Mouse (Mus musculus) megakaryocyte, embryonic 14.5 days (primary cell): ENCODE results near the gene Msl2. TPM values are rescaled to one million over a fixed set of nuclear protein-coding genes. Genes with fewer than 3 reads are reported as not detected.

ENCODE experiments used
- H3K27me3 ChIP-seq: replicated peaks from 2 replicates; pipeline ENCODE3; 2012; ENCODE audit warnings: inconsistent platforms
- H3K36me3 ChIP-seq: replicated peaks from 2 replicates; pipeline ENCODE3; 2012; ENCODE audit warnings: low read length, inconsistent platforms, mixed read lengths
- H3K4me1 ChIP-seq: 2 replicates; pipeline ENCODE4 v1.6.1; 2012; ENCODE audit warnings: inconsistent platforms
- H3K4me3 ChIP-seq: replicated peaks from 2 replicates; pipeline ENCODE3; 2012; ENCODE audit warnings: moderate library complexity, mild to moderate bottlenecking, inconsistent platforms
- H3K9me3 ChIP-seq: 2 replicates; pipeline ENCODE4 v1.6.1; 2012; ENCODE audit warnings: inconsistent platforms
- FLI1 ChIP-seq: IDR thresholded peaks from 2 replicates; pipeline ENCODE4 v1.6.1; 2012; ENCODE audit warnings: low read length, inconsistent platforms, mixed read lengths
- GATA1 ChIP-seq: IDR thresholded peaks from 3 replicates; pipeline ENCODE4 v1.6.1; 2012; ENCODE audit warnings: mixed read lengths, low read length, inconsistent platforms, borderline replicate concordance
- polyA plus RNA-seq: library from polyadenylated mRNA; stranded (reverse); fragments of >175 nt; gene quantifications from 2 replicates; pipeline ENCODE4 v1.2.3, GENCODE M21; 2012; ENCODE audit warnings: low replicate concordance; ENCODE audit not compliant: insufficient read depth

The Msl2 gene
- polyA plus RNA-seq, 1 experiment = 4.8 TPM

DNA sequence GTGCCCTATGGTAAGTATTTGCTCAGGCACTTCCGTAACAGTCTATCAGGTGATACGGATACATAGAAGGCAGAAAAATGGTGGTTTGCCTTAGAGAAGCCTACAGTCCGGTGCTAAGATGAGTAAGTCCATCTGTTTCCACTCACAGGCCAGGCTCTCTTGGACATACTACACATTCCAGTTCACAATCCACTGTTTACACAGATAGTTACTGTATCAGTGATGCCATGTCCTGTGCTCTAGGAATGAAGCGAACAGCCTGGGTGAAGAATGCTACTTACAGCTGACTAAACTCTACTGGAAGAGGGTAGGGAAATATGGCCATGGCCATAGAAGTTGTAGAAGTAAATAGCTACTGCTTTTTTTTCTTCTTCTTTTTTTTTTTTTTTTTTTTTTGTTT lies 39.4 kb downstream of the Msl2 start:
- Histone ChIP-seq H3K36me3 (peaks cover 16% of the 10 kb centered on the region), H3K4me3 (no peak overlapping the region), H3K27me3 (no peaks in the 10 kb centered on the region), H3K9me3 (no peaks in the 10 kb centered on the region), H3K4me1 (peaks cover 12% of the 10 kb centered on the region)
- no peak for TF ChIP-seq GATA1
- TF ChIP-seq FLI1 = no peak

DNA sequence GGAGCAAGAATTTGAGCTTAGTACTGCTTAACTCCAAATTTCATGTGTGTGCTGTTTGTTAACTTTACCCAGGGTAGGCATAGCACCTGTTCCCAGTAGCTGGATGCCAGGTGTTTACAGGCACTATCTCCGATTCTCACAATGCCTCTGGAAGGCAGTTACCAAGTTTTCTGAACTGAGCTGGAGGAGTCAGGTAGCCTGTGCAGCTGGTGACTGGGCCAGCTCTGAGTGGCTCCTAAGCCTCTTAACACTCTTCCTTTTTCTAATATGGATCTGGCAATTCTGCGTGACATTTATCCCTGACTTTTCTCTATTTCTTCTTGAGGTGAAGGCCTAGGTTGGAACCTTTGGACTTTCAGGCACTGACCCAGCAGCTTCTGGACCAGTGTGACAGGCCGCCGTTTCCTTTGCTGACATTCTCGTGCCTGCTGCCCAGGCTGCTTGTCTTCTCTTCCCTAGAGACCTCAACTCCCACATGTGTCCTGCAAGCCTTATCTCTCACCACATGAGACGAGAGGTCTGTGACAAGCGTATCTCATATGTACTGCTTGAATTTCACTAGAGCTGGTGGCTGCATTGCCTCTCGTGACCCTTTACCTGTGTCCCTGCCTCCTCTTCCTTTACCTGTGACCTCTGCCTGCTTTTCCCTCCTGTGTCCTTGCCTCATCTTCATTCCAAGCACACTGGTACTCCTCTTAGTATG lies 40.4 kb downstream of the Msl2 start:
- TF ChIP-seq FLI1 = no peak
- TF ChIP-seq GATA1 = no peak
- peak overlapping the region; percentile 4 for H3K4me3 ChIP-seq

DNA sequence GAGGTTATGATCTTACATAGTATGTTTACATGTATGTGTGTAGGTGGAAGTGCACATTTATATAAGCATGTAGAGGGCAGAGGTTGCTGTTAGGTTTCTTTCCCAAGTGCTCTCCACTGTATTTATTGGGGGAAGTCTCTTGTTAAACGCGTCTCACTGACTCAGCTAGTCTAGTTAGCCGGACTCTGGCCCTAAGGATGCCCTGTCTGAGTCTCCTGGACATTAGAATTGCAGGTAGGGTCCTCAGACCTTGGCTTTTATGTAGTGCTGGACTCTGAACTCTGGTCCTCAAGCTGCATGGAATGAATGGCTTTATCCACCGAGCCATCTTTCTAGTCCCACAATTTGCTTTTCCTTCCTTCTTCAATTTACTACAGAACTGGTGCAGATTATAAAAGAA lies 69.7 kb downstream of the Msl2 start:
- TF ChIP-seq GATA1 = no peak
- TF ChIP-seq FLI1 = no peak
- H3K4me1 ChIP-seq = no peaks in the 10 kb centered on the region
- H3K4me3 ChIP-seq = no peak overlapping the region
- no peaks in the 10 kb centered on the region for H3K27me3 ChIP-seq
- no peaks in the 10 kb centered on the region for H3K9me3 ChIP-seq
- peaks cover 40% of the 10 kb centered on the region for H3K36me3 ChIP-seq

More for the DNA sequence above, 40.4 kb downstream of the Msl2 start:
- Histone ChIP-seq H3K4me1 (peaks cover 12% of the 10 kb centered on the region), H3K27me3 (no peaks in the 10 kb centered on the region), H3K36me3 (peaks cover 14% of the 10 kb centered on the region), H3K9me3 (no peaks in the 10 kb centered on the region)

DNA sequence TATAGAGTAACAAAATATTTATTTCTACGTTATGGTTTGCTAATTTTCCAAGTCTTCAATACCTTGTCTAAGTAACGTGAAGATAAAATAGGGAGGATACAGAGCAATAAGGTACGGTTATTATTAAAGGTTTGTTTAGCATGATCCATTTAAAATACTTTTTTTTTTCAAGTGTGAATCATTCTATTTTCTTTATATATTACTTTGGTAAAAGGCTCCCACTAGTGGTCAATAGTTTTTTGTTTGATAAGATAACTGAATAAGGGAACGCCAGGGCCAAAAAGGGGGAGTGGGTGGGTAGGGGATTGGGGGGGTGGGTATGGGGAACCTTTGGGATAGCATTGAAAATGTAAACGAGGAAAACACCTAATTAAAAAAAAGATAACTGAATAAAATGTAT lies 79.0 kb downstream of the Msl2 start:
- Histone ChIP-seq H3K4me1 (peaks cover 8% of the 10 kb centered on the region; the same call in 1 of the 2 replicates), H3K36me3 (peaks cover 11% of the 10 kb centered on the region), H3K4me3 (no peak overlapping the region), H3K27me3 (no peaks in the 10 kb centered on the region), H3K9me3 (no peaks in the 10 kb centered on the region)
- no peak for TF ChIP-seq GATA1

Other genes starting within 250 kb of the Msl2 start
- gene Pccb, start 39.2 kb upstream of the Msl2 start, polyA plus RNA-seq = 2.4 and 69.9 TPM in 2 replicates
- gene Ppp2r3a, start 177.7 kb downstream of the Msl2 start, polyA plus RNA-seq = 0.26 and 0.60 TPM in 2 replicates